8 mouse cellular contexts compared by ENCODE assay signal in genomic region chr11:120905430-120905873, GRCm38 (mm10). TPM values are rescaled to one million over a fixed set of nuclear protein-coding genes. Genes with fewer than 3 reads are reported as not detected.
DNase-seq lines count a peak whose midpoint lies in the region; ATAC-seq and TF ChIP-seq lines count a peak whose summit lies in the region.

No protein-coding gene starts in this region.

- peak; percentile 70 for TF ChIP-seq CTCF in G1E (IDR thresholded peaks at IDR 0.05; ENCODE audit: low read depth, low read length)
- TF ChIP-seq CTCF in forebrain, postnatal 0 days (IDR thresholded peaks at IDR 0.05; ENCODE audit: low read depth) = peak; percentile 96

- peaks cover 13% of the 10 kb centered on the region for H3K4me1 ChIP-seq in G1E (ENCODE audit: insufficient read depth, low read depth, low read length)
- no peaks in the 10 kb centered on the region for H3K4me1 ChIP-seq in forebrain, postnatal 0 days (ENCODE audit: insufficient read depth)
- H3K4me1 ChIP-seq in hindbrain, embryonic 11.5 days (replicated peaks; ENCODE audit: control insufficient read depth, insufficient read depth, low read length) = no peaks in the 10 kb centered on the region

- H3K27me3 ChIP-seq in G1E (ENCODE audit: insufficient read depth, low read length) = no peaks in the 10 kb centered on the region; the same call in 1 of the 2 replicates
- no peaks in the 10 kb centered on the region for H3K27me3 ChIP-seq in forebrain, postnatal 0 days (ENCODE audit: insufficient read depth, low read length)
- no peaks in the 10 kb centered on the region for H3K27me3 ChIP-seq in hindbrain, embryonic 11.5 days (ENCODE audit: control insufficient read depth, insufficient read depth, low read length)

- peaks cover 3% of the 10 kb centered on the region; the same call in 1 of the 2 replicates for H3K9me3 ChIP-seq in G1E (replicated peaks)
- no peaks in the 10 kb centered on the region for H3K9me3 ChIP-seq in forebrain, postnatal 0 days (ENCODE audit: low read length)
- no peaks in the 10 kb centered on the region for H3K9me3 ChIP-seq in hindbrain, embryonic 11.5 days (ENCODE audit: control insufficient read depth, low read length)

- peak; percentile 55 for DNase-seq in G1E (ENCODE audit: low spot score)
- peak; percentile 60 for DNase-seq in c-Kit-negative CD71-positive TER-119-positive erythroid progenitor cells, embryonic 14.5 days (ENCODE audit: low read depth, low spot score)
- DNase-seq in forebrain, postnatal 0 days = peak; percentile 69
- peak; percentile 79 for DNase-seq in hindbrain, embryonic 11.5 days (ENCODE audit: low spot score)
- DNase-seq in layer of hippocampus, postnatal 10 days (ENCODE audit: low spot score in 2 of 2) = peak; percentile 77 to 82
- DNase-seq in lung, postnatal 10 days = peak; percentile 91
- DNase-seq in right cerebral cortex, adult 2 months (ENCODE audit: low spot score in 2 of 2) = peak; percentile 73 to 79
- peak; percentile 72 for DNase-seq in urinary bladder, postnatal 25 days (ENCODE audit: low spot score)

- H3K27ac ChIP-seq in forebrain, postnatal 0 days (ENCODE audit: low read depth, low read length) = no peak overlapping the region
- H3K27ac ChIP-seq in hindbrain, embryonic 11.5 days (ENCODE audit: low read depth, low read length) = no peak overlapping the region

- no peak overlapping the region for H3K4me3 ChIP-seq in G1E (ENCODE audit: low read depth, low read length)
- H3K4me3 ChIP-seq in forebrain, postnatal 0 days (ENCODE audit: low read depth, low read length) = no peak overlapping the region
- no peak overlapping the region for H3K4me3 ChIP-seq in hindbrain, embryonic 11.5 days (ENCODE audit: low read depth, low read length)

- H3K36me3 ChIP-seq in G1E (replicated peaks) = peaks cover 30% of the 10 kb centered on the region
- H3K36me3 ChIP-seq in forebrain, postnatal 0 days (ENCODE audit: insufficient read depth) = peaks cover 11% of the 10 kb centered on the region; the same call in 1 of the 2 replicates
- no peaks in the 10 kb centered on the region for H3K36me3 ChIP-seq in hindbrain, embryonic 11.5 days (ENCODE audit: control insufficient read depth, insufficient read depth, low read length)

- no peak overlapping the region for H3K9ac ChIP-seq in forebrain, postnatal 0 days
- no peak overlapping the region for H3K9ac ChIP-seq in hindbrain, embryonic 11.5 days (ENCODE audit: low read depth, low read length)

- WGBS in forebrain, postnatal 0 days = 15% methylated on average over 1 of the region's 1 CpGs
- 22% methylated on average over 1 of the region's 1 CpGs for WGBS in hindbrain, embryonic 11.5 days

- ATAC-seq in G1E (ENCODE audit: extremely low read depth, insufficient number of reproducible peaks, low FRiP score, poor library complexity, severe bottlenecking) = peak; percentile 57
- peak; percentile 78 for ATAC-seq in forebrain, postnatal 0 days
- peak; percentile 57; the same call in 1 of the 2 replicates for ATAC-seq in hindbrain, embryonic 11.5 days (ENCODE audit: low FRiP score)

- no peak overlapping the region for H3K4me2 ChIP-seq in forebrain, postnatal 0 days (ENCODE audit: low read depth)
- H3K4me2 ChIP-seq in hindbrain, embryonic 11.5 days (replicated peaks; ENCODE audit: low read depth, low read length) = no peak overlapping the region

RNA-seq across cellular contexts. Expression of gene Ccdc57, which starts 27.2 kb away (rescaled TPM):
- 4.2 and 7.0 TPM in 2 replicates for total RNA-seq in G1E (2014; fragmentation: Nextera tagmentation)
- total RNA-seq in G1E (2017) = 2.5 and 2.6 TPM in 2 replicates
- polyA plus RNA-seq in G1E (2012) = 2.6 and 2.8 TPM in 2 replicates
- total RNA-seq in forebrain, postnatal 0 days (2014; rRNA removed) = 8.8 and 11.6 TPM in 2 replicates
- polyA plus RNA-seq in forebrain, postnatal 0 days (2015; fragmentation: Nextera tagmentation; extraction: Ambion mirVana) = 4.9 and 6.9 TPM in 2 replicates
- 3.9 and 4.7 TPM in 2 replicates for polyA plus RNA-seq in hindbrain, embryonic 11.5 days (2014; fragmentation: Nextera tagmentation; extraction: Ambion mirVana)
- total RNA-seq in layer of hippocampus, postnatal 10 days (2021) = 1 to 10 TPM; 7.3 to 7.4 TPM

RNA-seq across cellular contexts. Expression of gene Slc16a3, which starts 42.8 kb away (rescaled TPM):
- total RNA-seq in G1E (2014; fragmentation: Nextera tagmentation) (4.3 TPM in 1 of 2 replicates, not detected in the other), G1E (2017) (10.0 and 15.5 TPM in 2 replicates)
- polyA plus RNA-seq in G1E (2012) = 13.1 and 17.4 TPM in 2 replicates
- 7.2 and 9.0 TPM in 2 replicates for total RNA-seq in forebrain, postnatal 0 days (2014; rRNA removed)
- 2.6 and 3.6 TPM in 2 replicates for polyA plus RNA-seq in forebrain, postnatal 0 days (2015; fragmentation: Nextera tagmentation; extraction: Ambion mirVana)
- polyA plus RNA-seq in hindbrain, embryonic 11.5 days (2014; fragmentation: Nextera tagmentation; extraction: Ambion mirVana) = 25.8 and 32.0 TPM in 2 replicates
- total RNA-seq in layer of hippocampus, postnatal 10 days (2021) = 1 to 10 TPM; 2.9 to 4.1 TPM
